18 mouse cellular contexts compared by ENCODE assay signal in genomic region chr15:84024851-84025250, GRCm38 (mm10). TPM values are rescaled to one million over a fixed set of nuclear protein-coding genes. Genes with fewer than 3 reads are reported as not detected.
"Had no signal": no experiment of that assay in that cellular context is flagged by ENCODE, and none has a peak within 500 bp of the region (broad histone marks: within the 10 kb centered on the region; RNA-seq: fewer than 3 reads in every experiment).

No protein-coding gene starts in this region.

- DNase-seq: kidney, postnatal 14 days; liver; liver, embryonic 13.5 days; liver, postnatal 0 days; lung, postnatal 14 days; right cerebral cortex, postnatal 25 days; thymus, adult 18-20 months; thymus, postnatal 25 days had no signal

- H3K27ac ChIP-seq: kidney, embryonic 15.5 days; left cerebral cortex, adult 2 months; limb, embryonic 12.5 days; liver, embryonic 13.5 days; lung, embryonic 15.5 days; midbrain, embryonic 12.5 days; neural tube, embryonic 13.5 days; stomach, postnatal 0 days had no signal

- H3K4me1 ChIP-seq: kidney, embryonic 15.5 days; limb, embryonic 12.5 days; liver, embryonic 13.5 days; lung, embryonic 15.5 days; midbrain, embryonic 12.5 days had no signal

- H3K27me3 ChIP-seq: kidney, embryonic 15.5 days; liver, embryonic 13.5 days; lung, embryonic 15.5 days; midbrain, embryonic 12.5 days; neural tube, embryonic 13.5 days had no signal

- H3K36me3 ChIP-seq: kidney, embryonic 15.5 days; limb, embryonic 12.5 days; liver, embryonic 13.5 days; lung, embryonic 15.5 days; midbrain, embryonic 12.5 days; neural tube, embryonic 13.5 days had no signal

- H3K4me3 ChIP-seq: kidney, embryonic 15.5 days; left cerebral cortex, adult 2 months; limb, embryonic 12.5 days; liver, embryonic 13.5 days; lung, embryonic 15.5 days; midbrain, embryonic 12.5 days; neural tube, embryonic 13.5 days had no signal

- H3K9ac ChIP-seq: kidney, embryonic 15.5 days; limb, embryonic 12.5 days; liver, embryonic 13.5 days; liver, postnatal 0 days; lung, embryonic 15.5 days; midbrain, embryonic 12.5 days; neural tube, embryonic 13.5 days had no signal

RNA-seq across cellular contexts. Expression of gene Efcab6, which starts 40.3 kb away (rescaled TPM):
- total RNA-seq: megakaryocyte-erythroid progenitor cell, adult 5-6 weeks had no signal
- polyA plus RNA-seq: large intestine, adult 2 months; liver, embryonic 13.5 days; liver, postnatal 0 days; midbrain, embryonic 12.5 days; small intestine, adult 2 months had no signal
